Mouse (Mus musculus) CH12.LX (cell line): ENCODE data around the gene Tmem131l. TPM values are rescaled to one million over a fixed set of nuclear protein-coding genes. Genes with fewer than 3 reads are reported as not detected.

ENCODE experiments used
- DNase-seq: peaks from one replicate; pipeline ENCODE4 v3.0.0-alpha.2; 2013; ENCODE audit errors: extremely low read depth
- H3K27ac ChIP-seq: 2 replicates; pipeline ENCODE4 v1.5.1; 2012; ENCODE audit warnings: low read depth, mild to moderate bottlenecking, control low read depth, moderate library complexity; ENCODE audit not compliant: insufficient read depth
- H3K27me3 ChIP-seq: replicated peaks from 2 replicates; pipeline ENCODE3; 2012; ENCODE audit warnings: inconsistent platforms
- H3K36me3 ChIP-seq, 2 experiments: replicated peaks in 1 of 2; 2 replicates each; pipeline versions ENCODE3 to v1.6.1; 2012; ENCODE audit warnings: inconsistent platforms in 1 of 2, low read length in 1 of 2, mild to moderate bottlenecking in 1 of 2, mixed read lengths in 1 of 2, moderate library complexity in 1 of 2; ENCODE audit not compliant: control insufficient read depth in 1 of 2, insufficient read depth in 1 of 2
- H3K4me1 ChIP-seq, 2 experiments: 2 replicates each; pipeline ENCODE4 v1.6.1; 2012; ENCODE audit warnings: inconsistent platforms in 1 of 2, moderate library complexity in 1 of 2; ENCODE audit not compliant: insufficient read depth in 2 of 2, control insufficient read depth in 1 of 2
- H3K4me2 ChIP-seq: 2 replicates; pipeline ENCODE4 v1.6.1; 2012; ENCODE audit warnings: low read depth, mild to moderate bottlenecking, control low read depth; ENCODE audit not compliant: poor library complexity, insufficient read depth, severe bottlenecking
- H3K4me3 ChIP-seq, 3 experiments: fragments of 150-350 bp in 1 of 3; sonication (generic) in 1 of 3; replicated peaks in 1 of 3; 2 replicates each; pipeline versions ENCODE3 to v1.5.1; 2011 to 2012; ENCODE audit warnings: low read depth in 2 of 3, low read length in 2 of 3, mild to moderate bottlenecking in 2 of 3, moderate library complexity in 2 of 3, control low read depth in 1 of 3, improper control_type of control experiment in 1 of 3, inconsistent platforms in 1 of 3, mixed read lengths in 1 of 3; ENCODE audit not compliant: poor library complexity in 1 of 3
- H3K79me2 ChIP-seq: replicated peaks from 2 replicates; pipeline ENCODE4 v1.6.1; 2012; ENCODE audit warnings: mild to moderate bottlenecking, moderate library complexity; ENCODE audit not compliant: control insufficient read depth, poor library complexity, insufficient read depth, severe bottlenecking; ENCODE audit errors: extremely low read depth
- H3K9ac ChIP-seq: 2 replicates; pipeline ENCODE4 v1.6.1; 2012; ENCODE audit warnings: low read depth, mild to moderate bottlenecking, control low read depth, moderate library complexity; ENCODE audit not compliant: insufficient read depth
- H3K9me3 ChIP-seq: replicated peaks from 2 replicates; pipeline ENCODE3; 2012; ENCODE audit warnings: low read length, inconsistent platforms, mixed read lengths
- CHD1 ChIP-seq: IDR thresholded peaks from 2 replicates; pipeline ENCODE4 v1.6.1; 2012; ENCODE audit warnings: low read depth, low read length, improper control_type of control experiment, inconsistent platforms
- CTCF ChIP-seq, 2 experiments: IDR thresholded peaks in 1 of 2; conservative IDR thresholded peaks in 1 of 2; 2 replicates each; pipeline ENCODE4 v1.5.1; 2011 to 2012; ENCODE audit warnings: low read depth in 2 of 2, low read length in 2 of 2, improper control_type of control experiment in 1 of 2, inconsistent platforms in 1 of 2, mild to moderate bottlenecking in 1 of 2, moderate library complexity in 1 of 2
- E2F4 ChIP-seq: IDR thresholded peaks from 2 replicates; pipeline ENCODE4 v1.6.1; 2011; ENCODE audit warnings: low read depth, low read length, improper control_type of control experiment; ENCODE audit not compliant: insufficient replicate concordance
- EP300 ChIP-seq: IDR thresholded peaks from 2 replicates; pipeline ENCODE4 v1.6.1; 2011; ENCODE audit warnings: low read length, improper control_type of control experiment
- ETS1 ChIP-seq: conservative IDR thresholded peaks from 2 replicates; pipeline ENCODE4 v1.6.1; 2012; ENCODE audit warnings: low read depth, mild to moderate bottlenecking, inconsistent platforms, low read length, improper control_type of control experiment, moderate library complexity
- HCFC1 ChIP-seq: IDR thresholded peaks from 2 replicates; pipeline ENCODE4 v1.6.1; 2012; ENCODE audit warnings: low read depth, mild to moderate bottlenecking, inconsistent platforms, low read length, improper control_type of control experiment
- IRF4 ChIP-seq: IDR thresholded peaks from 2 replicates; pipeline ENCODE4 v1.6.1; 2014; ENCODE audit warnings: low read depth, mild to moderate bottlenecking, inconsistent platforms, low read length, improper control_type of control experiment
- JUN ChIP-seq: IDR thresholded peaks from 2 replicates; pipeline ENCODE4 v1.6.1; 2011; ENCODE audit warnings: low read depth, mild to moderate bottlenecking, low read length, improper control_type of control experiment, moderate library complexity; ENCODE audit not compliant: insufficient read depth
- MAFK ChIP-seq: IDR thresholded peaks from 2 replicates; pipeline ENCODE4 v1.6.1; 2011; ENCODE audit warnings: low read length, improper control_type of control experiment; ENCODE audit not compliant: insufficient replicate concordance
- MYC ChIP-seq: IDR thresholded peaks from 2 replicates; pipeline ENCODE4 v1.6.1; 2011; ENCODE audit warnings: low read depth, mild to moderate bottlenecking, improper control_type of control experiment, low read length
- NELFE ChIP-seq: IDR thresholded peaks from 2 replicates; pipeline ENCODE4 v1.6.1; 2011; ENCODE audit warnings: low read depth, low read length, improper control_type of control experiment
- POLR2A ChIP-seq: IDR thresholded peaks from 2 replicates; pipeline ENCODE4 v1.6.1; 2011; ENCODE audit warnings: low read depth, mild to moderate bottlenecking, improper control_type of control experiment, low read length
- POLR2AphosphoS2 ChIP-seq: IDR thresholded peaks from 2 replicates; pipeline ENCODE4 v1.6.1; 2011; ENCODE audit warnings: low read depth, low read length, improper control_type of control experiment
- RAD21 ChIP-seq: IDR thresholded peaks from 2 replicates; pipeline ENCODE4 v1.6.1; 2011; ENCODE audit warnings: low read depth, mild to moderate bottlenecking, low read length, improper control_type of control experiment, moderate library complexity
- RCOR1 ChIP-seq: conservative IDR thresholded peaks from 2 replicates; pipeline ENCODE4 v1.6.1; 2012; ENCODE audit warnings: low read depth, mild to moderate bottlenecking, inconsistent platforms, low read length, improper control_type of control experiment
- SIN3A ChIP-seq: IDR thresholded peaks from 2 replicates; pipeline ENCODE4 v1.6.1; 2012; ENCODE audit warnings: low read length, improper control_type of control experiment, inconsistent platforms
- TCF12 ChIP-seq: IDR thresholded peaks from 2 replicates; pipeline ENCODE4 v1.6.1; 2014; ENCODE audit warnings: low read depth, mild to moderate bottlenecking, inconsistent platforms, low read length, improper control_type of control experiment
- UBTF ChIP-seq: IDR thresholded peaks from 2 replicates; pipeline ENCODE4 v1.6.1; 2012; ENCODE audit warnings: low read depth, mild to moderate bottlenecking, inconsistent platforms, low read length, improper control_type of control experiment, moderate library complexity
- USF1 ChIP-seq: IDR thresholded peaks from 2 replicates; pipeline ENCODE4 v1.6.1; 2014; ENCODE audit warnings: low read depth, mild to moderate bottlenecking, inconsistent platforms, low read length, improper control_type of control experiment
- ZC3H11A ChIP-seq: IDR thresholded peaks from 2 replicates; pipeline ENCODE4 v1.6.1; 2012; ENCODE audit warnings: low read depth, mild to moderate bottlenecking, inconsistent platforms, low read length, improper control_type of control experiment
- ZKSCAN1 ChIP-seq: IDR thresholded peaks from 2 replicates; pipeline ENCODE4 v1.6.1; 2012; ENCODE audit warnings: low read depth, inconsistent platforms, low read length, improper control_type of control experiment, borderline replicate concordance
- ZMIZ1 ChIP-seq: IDR thresholded peaks from 2 replicates; pipeline ENCODE4 v1.6.1; 2012; ENCODE audit warnings: low read depth, mild to moderate bottlenecking, inconsistent platforms, low read length, improper control_type of control experiment
- dilution Hi-C: fragments of 300-500 bp; cut with MboI; formaldehyde crosslinking; loops from 2 replicates; pipeline ENCODE4 v1.14.3; 2020; ENCODE audit warnings: low sequenced_read_pairs; ENCODE audit not compliant: extremely low pct_unique_long_range_greater_than_20kb, extremely low pct_ligation_motif_present
- in situ Hi-C: fragments of 300-500 bp; cut with MboI; formaldehyde crosslinking; loops from 3 replicates; pipeline ENCODE4 v1.14.3; 2019; ENCODE audit warnings: low sequenced_read_pairs, low pct_ligation_motif_present, low pct_unique_long_range_greater_than_20kb, mixed read lengths
- polyA plus RNA-seq: library from polyadenylated mRNA; unstranded; fragments of >175 nt; gene quantifications from 2 replicates; pipeline ENCODE4 v1.2.1, GENCODE M21; 2012; ENCODE audit warnings: low read depth; ENCODE audit not compliant: insufficient read length
- total RNA-seq, 2 experiments: library from RNA; depleted of rRNA; stranded (reverse); fragments of 300-350 nt in 1 of 2; fragments of >200 nt in 1 of 2; gene quantifications; 2 replicates each; pipeline ENCODE4 v1.2.3; 2012 to 2014

The Tmem131l gene
- total and polyA plus RNA-seq, 3 experiments: 32.7 to 89.7 (median 37.1) TPM

GRCm38 (mm10) chr3:83953879-83954278 is 86.1 kb downstream of the Tmem131l start:
- Histone ChIP-seq H3K79me2 (no peaks in the 10 kb centered on the region), H3K4me1 (peaks cover 2 to 11% of the 10 kb centered on the region in 2 experiments), H3K27ac (no peak overlapping the region), H3K4me2 (no peak overlapping the region), H3K4me3 (no peak overlapping the region), H3K27me3 (no peaks in the 10 kb centered on the region), H3K36me3 (peaks cover 29 to 90% of the 10 kb centered on the region in 2 experiments), H3K9me3 (no peaks in the 10 kb centered on the region), H3K9ac (no peak overlapping the region)
- TF ChIP-seq JUN (no peak), HCFC1 (no peak), RAD21 (no peak), CTCF (conservative IDR thresholded peaks at IDR 0.05 in 1 of 2, IDR thresholded peaks at IDR 0.05 in 1 of 2; ENCODE audit: low read depth in 2 of 2, low read length in 2 of 2) (no peak), SIN3A (no peak), CHD1 (no peak), MAFK (no peak), E2F4 (no peak), POLR2A (no peak)
- no peak for DNase-seq
- in situ Hi-C loops (loop anchor here (5.0 kb wide), 1 partner anchor 33 kb away; no protein-coding TSS in a partner anchor), dilution Hi-C loops (no loop called here)

- in situ Hi-C loops: loop anchor here (25.0 kb wide), 1 partner anchor 164 kb away; no protein-coding TSS in a partner anchor
- H3K79me2 ChIP-seq: no peaks in the 10 kb centered on the region
- H3K27me3 ChIP-seq: no peaks in the 10 kb centered on the region
- no peak overlapping the region for H3K4me2 ChIP-seq
- peaks cover 5 to 49% of the 10 kb centered on the region in 2 experiments for H3K4me1 ChIP-seq
- dilution Hi-C loops: no loop called here
- H3K36me3 ChIP-seq: peaks cover 6 to 78% of the 10 kb centered on the region in 2 experiments
- peak; percentile 15 for DNase-seq
- no peak overlapping the region for H3K27ac ChIP-seq
- H3K9ac ChIP-seq: no peak overlapping the region
- no peaks in the 10 kb centered on the region for H3K9me3 ChIP-seq
- TF ChIP-seq UBTF: no peak
- TF ChIP-seq NELFE: no peak
- no peak for TF ChIP-seq ZKSCAN1
- TF ChIP-seq ETS1: no peak
- no peak for TF ChIP-seq USF1
- TF ChIP-seq ZC3H11A: no peak
- no peak for TF ChIP-seq RCOR1
- TF ChIP-seq IRF4: no peak
- no peak for TF ChIP-seq POLR2AphosphoS2
- TF ChIP-seq E2F4: no peak
- no peak for TF ChIP-seq CHD1
- TF ChIP-seq MYC: no peak
- TF ChIP-seq ZMIZ1: no peak
- TF ChIP-seq TCF12: no peak
- TF ChIP-seq EP300: no peak
- no peak overlapping the region for H3K4me3 ChIP-seq
Observed at GRCm38 (mm10) chr3:83948801-83949200, 91.2 kb downstream of the Tmem131l start.
